Mouse (Mus musculus) testis, adult 2 months (tissue): Measurements from ENCODE around the gene Coro1a. TPM values are rescaled to one million over a fixed set of nuclear protein-coding genes. Genes with fewer than 3 reads are reported as not detected.
"Not testable (repeated sequence)": the region's sequence is repeated elsewhere in the genome, so short reads cannot be mapped to it uniquely, and the experiment has no call there.

Source experiments
- H3K27ac ChIP-seq: fragments of 200-500 bp; 2 replicates; pipeline ENCODE4 v1.5.1; 2012; ENCODE audit warnings: low read depth, low read length; ENCODE audit not compliant: control insufficient read depth, insufficient read depth
- H3K27me3 ChIP-seq: fragments of 200-500 bp; 2 replicates; pipeline ENCODE4 v1.6.1; 2012; ENCODE audit warnings: mild to moderate bottlenecking, low read length, moderate library complexity; ENCODE audit not compliant: control insufficient read depth, insufficient read depth
- H3K36me3 ChIP-seq: fragments of 200-500 bp; 2 replicates; pipeline ENCODE4 v1.6.1; 2012; ENCODE audit warnings: mild to moderate bottlenecking, low read length; ENCODE audit not compliant: control insufficient read depth, insufficient read depth
- H3K4me1 ChIP-seq: fragments of 200-500 bp; 2 replicates; pipeline ENCODE4 v1.6.1; 2012; ENCODE audit warnings: low read length; ENCODE audit not compliant: control insufficient read depth, insufficient read depth
- H3K4me3 ChIP-seq: fragments of 200-500 bp; 2 replicates; pipeline ENCODE4 v1.5.1; 2012; ENCODE audit warnings: low read depth, mild to moderate bottlenecking, low read length, moderate library complexity, mixed read lengths; ENCODE audit not compliant: control insufficient read depth
- CTCF ChIP-seq: fragments of 200-500 bp; IDR thresholded peaks from 2 replicates; pipeline ENCODE4 v1.5.1; 2012; ENCODE audit warnings: low read depth, mild to moderate bottlenecking, inconsistent platforms, low read length, moderate library complexity; ENCODE audit not compliant: control insufficient read depth, insufficient read depth, insufficient replicate concordance
- POLR2A ChIP-seq: fragments of 200-500 bp; IDR thresholded peaks from 2 replicates; pipeline ENCODE4 v1.6.1; 2012; ENCODE audit warnings: low read depth, mild to moderate bottlenecking, inconsistent platforms, low read length, moderate library complexity; ENCODE audit not compliant: control insufficient read depth
- polyA plus RNA-seq: library from polyadenylated mRNA; depleted of rRNA; stranded (reverse); fragments of >200 nt; gene quantifications from 2 replicates; pipeline ENCODE4 v1.2.3, GENCODE M21; 2012

The Coro1a gene
- polyA plus RNA-seq, 1 experiment, result 2.6 TPM

DNA sequence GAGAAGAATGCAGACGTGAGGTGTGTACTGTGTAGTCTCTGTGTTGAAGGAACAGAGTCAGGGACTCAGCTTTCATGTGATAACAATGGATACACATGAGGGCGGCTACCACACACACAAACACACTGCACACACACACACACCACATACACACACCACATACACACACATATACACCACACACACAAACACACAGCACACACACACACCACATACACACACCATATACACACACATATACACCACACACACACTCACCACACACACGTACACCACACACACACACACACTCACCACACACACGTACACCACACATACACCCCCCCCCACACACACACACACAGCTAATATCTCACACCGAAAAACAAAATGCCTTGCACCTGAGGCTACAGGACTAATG is 33.9 kb upstream of the Coro1a start:
- H3K27ac ChIP-seq, result no peak overlapping the region
- H3K27me3 ChIP-seq, result no peaks in the 10 kb centered on the region
- H3K36me3 ChIP-seq, result no peaks in the 10 kb centered on the region
- H3K4me1 ChIP-seq, result peaks cover 13% of the 10 kb centered on the region
- H3K4me3 ChIP-seq, result peak overlapping the region; percentile 88
- TF ChIP-seq CTCF, result no peak
- TF ChIP-seq POLR2A, result no peak

- H3K36me3 ChIP-seq, result no peaks in the 10 kb centered on the region
- peak overlapping the region; percentile 1; the same call in 1 of the 2 replicates for H3K27ac ChIP-seq
- H3K4me3 ChIP-seq, result peak overlapping the region; percentile 88
- peaks cover 13% of the 10 kb centered on the region for H3K4me1 ChIP-seq
- no peaks in the 10 kb centered on the region for H3K27me3 ChIP-seq
- no peak for TF ChIP-seq CTCF
- no peak for TF ChIP-seq POLR2A
Measured at GRCm38 (mm10) chr7:126740977-126741376, 33.4 kb upstream of the Coro1a start.

DNA sequence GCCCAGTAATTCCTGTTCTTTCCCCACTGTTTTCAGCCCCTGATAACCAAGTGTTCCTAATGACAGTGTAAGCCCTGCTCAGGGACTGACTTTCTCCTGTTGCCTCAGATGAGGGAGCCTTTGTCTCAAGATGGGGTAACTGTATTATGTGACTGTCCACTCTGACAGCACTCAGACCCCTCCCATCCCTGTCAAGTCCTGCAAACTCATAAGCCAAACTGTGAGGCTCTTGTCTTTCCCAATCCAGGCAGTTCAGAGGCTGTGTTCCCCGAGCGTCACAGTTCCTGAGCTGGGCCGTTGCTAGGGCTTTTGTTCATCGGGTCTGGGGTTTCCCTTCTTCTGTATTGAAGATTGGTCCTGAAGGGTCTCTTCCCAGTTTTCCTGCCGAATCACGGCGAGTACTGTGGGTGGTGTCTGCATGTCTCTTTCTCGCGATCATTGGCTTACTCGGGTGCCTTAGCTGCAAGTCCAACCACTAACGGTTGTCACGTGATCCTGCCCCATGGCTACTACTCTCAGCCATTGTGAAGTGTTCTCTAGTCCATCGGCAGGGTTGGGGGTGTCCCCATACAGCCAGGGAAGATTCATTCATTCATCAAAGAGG is 32.6 kb upstream of the Coro1a start:
- peaks cover 13% of the 10 kb centered on the region for H3K4me1 ChIP-seq
- H3K27me3 ChIP-seq, result no peaks in the 10 kb centered on the region
- H3K36me3 ChIP-seq, result no peaks in the 10 kb centered on the region
- TF ChIP-seq CTCF (no peak), POLR2A (no peak)
- H3K4me3 ChIP-seq, result peak overlapping the region; percentile 88
- H3K27ac ChIP-seq, result peak overlapping the region; percentile 1

DNA sequence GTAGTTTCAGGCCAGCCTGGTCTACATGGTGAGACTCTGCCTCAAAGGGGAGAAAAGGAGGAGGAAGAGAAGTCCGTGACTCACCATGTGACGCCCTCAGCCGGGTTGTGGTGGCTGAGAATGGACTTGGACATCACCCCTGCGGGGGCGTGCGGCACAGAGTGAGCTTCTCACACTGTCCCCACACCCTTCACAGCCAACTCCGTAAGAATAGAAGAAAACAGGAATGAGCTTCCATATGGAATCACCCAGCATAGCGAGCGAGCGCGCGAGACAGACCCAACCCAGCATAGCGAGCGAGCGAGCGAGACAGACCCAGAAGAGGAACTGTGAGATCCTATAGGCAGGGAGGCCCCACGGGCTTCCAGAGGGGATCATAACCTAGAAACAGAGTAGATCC is 32.0 kb upstream of the Coro1a start:
- H3K27ac ChIP-seq, result peak overlapping the region; percentile 1; the same call in 1 of the 2 replicates
- H3K27me3 ChIP-seq, result no peaks in the 10 kb centered on the region
- peaks cover 13% of the 10 kb centered on the region for H3K4me1 ChIP-seq
- TF ChIP-seq POLR2A (peak; percentile 10; the same call in 1 of the 2 replicates), CTCF (no peak)
- no peaks in the 10 kb centered on the region for H3K36me3 ChIP-seq
- peak overlapping the region; percentile 88 for H3K4me3 ChIP-seq

DNA sequence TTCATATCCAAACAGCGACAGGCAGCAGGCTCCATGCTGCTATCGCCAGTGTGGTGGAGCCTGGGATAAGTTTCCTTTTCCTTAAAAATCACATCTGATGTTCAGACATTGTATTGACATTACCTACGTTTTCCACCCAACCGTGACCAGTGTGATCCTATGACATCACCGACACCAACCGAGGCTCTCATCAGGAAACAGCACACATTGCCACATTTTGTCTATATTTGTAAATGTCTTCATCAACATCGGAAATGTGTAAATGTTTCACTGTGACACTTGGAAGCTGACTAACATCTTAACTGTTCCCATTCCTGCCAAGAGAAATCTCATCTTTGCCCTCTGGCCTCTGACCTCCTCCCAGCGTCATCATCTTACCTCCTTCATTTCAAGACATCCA is 28.5 kb upstream of the Coro1a start:
- no peaks in the 10 kb centered on the region for H3K36me3 ChIP-seq
- H3K4me3 ChIP-seq, result no peak overlapping the region
- no peak for TF ChIP-seq CTCF
- no peaks in the 10 kb centered on the region for H3K27me3 ChIP-seq
- no peak overlapping the region for H3K27ac ChIP-seq
- peaks cover 11% of the 10 kb centered on the region for H3K4me1 ChIP-seq

GRCm38 (mm10) chr7:126730256-126730789 is 22.7 kb upstream of the Coro1a start:
- H3K27ac ChIP-seq, H3K36me3 ChIP-seq, H3K4me3 ChIP-seq, H3K27me3 ChIP-seq, H3K4me1 ChIP-seq: not testable (repeated sequence)

- no peak for TF ChIP-seq CTCF
- TF ChIP-seq POLR2A, result no peak
- Histone ChIP-seq H3K4me3 (no peak overlapping the region), H3K27me3 (no peaks in the 10 kb centered on the region), H3K27ac (no peak overlapping the region), H3K36me3 (no peaks in the 10 kb centered on the region), H3K4me1 (no peaks in the 10 kb centered on the region)
Measured at GRCm38 (mm10) chr7:126725667-126726066, 18.1 kb upstream of the Coro1a start.

GRCm38 (mm10) chr7:126725077-126725476 is 17.5 kb upstream of the Coro1a start:
- no peaks in the 10 kb centered on the region for H3K4me1 ChIP-seq
- H3K27ac ChIP-seq, result no peak overlapping the region
- H3K36me3 ChIP-seq, result no peaks in the 10 kb centered on the region
- TF ChIP-seq CTCF, result no peak
- TF ChIP-seq POLR2A, result no peak
- H3K27me3 ChIP-seq, result no peaks in the 10 kb centered on the region
- no peak overlapping the region for H3K4me3 ChIP-seq
